Mouse (Mus musculus) heart, postnatal 0 days (tissue): ENCODE results near the gene Sele.

ENCODE experiments used
- CTCF ChIP-seq: IDR thresholded peaks from 2 replicates; pipeline ENCODE4 v1.5.1; 2016; ENCODE audit warnings: antibody characterized with exemption, control low read depth, low read depth
- EP300 ChIP-seq: IDR thresholded peaks from 2 replicates; pipeline ENCODE4 v1.6.1; 2016; ENCODE audit warnings: antibody characterized with exemption, low read depth

GRCm38 (mm10) chr1:164086797-164087196 is 38.8 kb downstream of the Sele start:
- TF ChIP-seq CTCF (no peak), EP300 (no peak)
